Mouse (Mus musculus) myocyte (in vitro differentiated cells): ENCODE measurements at regions not wholly inside any gene's neighbourhood (a gene's known extent, or its start where the extent isn't known, plus 50 kb on each side); places are given as distances from the start of the nearest gene placed in this dataset.

Experiments used
- H3K27me3 ChIP-seq: one replicate; pipeline ENCODE4 v1.6.1; 2011; ENCODE audit not compliant: control insufficient read depth, insufficient read depth, insufficient read length
- H3K36me3 ChIP-seq: one replicate; pipeline ENCODE4 v1.6.1; 2011; ENCODE audit not compliant: control insufficient read depth, insufficient read depth
- H3K4me2 ChIP-seq: one replicate; pipeline ENCODE4 v1.6.1; 2011; ENCODE audit warnings: low read depth, control low read depth
- H3K4me3 ChIP-seq: one replicate; pipeline ENCODE4 v1.5.1; 2011; ENCODE audit warnings: mild to moderate bottlenecking, control low read depth, moderate library complexity
- H3K79me2 ChIP-seq: one replicate; pipeline ENCODE4 v1.6.1; 2011; ENCODE audit not compliant: control insufficient read depth, insufficient read depth
- H3ac ChIP-seq: one replicate; pipeline ENCODE4 v1.6.1; 2011; ENCODE audit not compliant: control insufficient read depth, insufficient read length
- CEBPB ChIP-seq: IDR thresholded peaks from 2 replicates; pipeline ENCODE4 v1.6.1; 2011; ENCODE audit warnings: mild to moderate bottlenecking, moderate library complexity; ENCODE audit not compliant: poor library complexity, insufficient read depth, severe bottlenecking
- E2F4 ChIP-seq: IDR thresholded peaks from one replicate; pipeline ENCODE4 v1.6.1; 2011; ENCODE audit warnings: mild to moderate bottlenecking, control low read depth, moderate library complexity; ENCODE audit not compliant: insufficient read depth
- MAX ChIP-seq: IDR thresholded peaks from one replicate; pipeline ENCODE4 v1.6.1; 2011; ENCODE audit warnings: low read depth, mild to moderate bottlenecking, control low read depth
- MYOD1 ChIP-seq, 3 experiments: IDR thresholded peaks; one replicate each; pipeline ENCODE4 v1.6.1; 2011; ENCODE audit warnings: control low read depth in 2 of 3, low read depth in 2 of 3, mild to moderate bottlenecking in 2 of 3, moderate library complexity in 1 of 3; ENCODE audit not compliant: insufficient read length in 2 of 3, control insufficient read depth in 1 of 3
- MYOG ChIP-seq, 3 experiments: IDR thresholded peaks; one replicate each; pipeline ENCODE4 v1.6.1; 2011; ENCODE audit warnings: control low read depth in 2 of 3, low read depth in 2 of 3, mild to moderate bottlenecking in 2 of 3; ENCODE audit not compliant: insufficient read length in 2 of 3, control insufficient read depth in 1 of 3, insufficient read depth in 1 of 3
- POLR2A ChIP-seq: IDR thresholded peaks from one replicate; pipeline ENCODE4 v1.6.1; 2011; ENCODE audit warnings: low read depth, mild to moderate bottlenecking, control low read depth, moderate library complexity; ENCODE audit not compliant: insufficient read length
- POLR2AphosphoS2 ChIP-seq: IDR thresholded peaks from one replicate; pipeline ENCODE4 v1.6.1; 2011; ENCODE audit warnings: low read depth, control low read depth; ENCODE audit not compliant: insufficient read length
- REST ChIP-seq: IDR thresholded peaks from one replicate; pipeline ENCODE4 v1.6.1; 2011; ENCODE audit warnings: mild to moderate bottlenecking, control low read depth, moderate library complexity; ENCODE audit not compliant: insufficient read depth, insufficient read length
- SRF ChIP-seq: IDR thresholded peaks from one replicate; pipeline ENCODE4 v1.6.1; 2011; ENCODE audit warnings: low read depth; ENCODE audit not compliant: control insufficient read depth, insufficient read length
- TCF12 ChIP-seq: IDR thresholded peaks from one replicate; pipeline ENCODE4 v1.6.1; 2011; ENCODE audit warnings: mild to moderate bottlenecking, control low read depth; ENCODE audit not compliant: poor library complexity, insufficient read depth, severe bottlenecking
- TCF3 ChIP-seq: IDR thresholded peaks from one replicate; pipeline ENCODE4 v1.6.1; 2011; ENCODE audit warnings: low read depth, control low read depth; ENCODE audit not compliant: insufficient read length
- USF1 ChIP-seq: IDR thresholded peaks from one replicate; pipeline ENCODE4 v1.6.1; 2011; ENCODE audit warnings: low read depth, mild to moderate bottlenecking, control low read depth, moderate library complexity

DNA sequence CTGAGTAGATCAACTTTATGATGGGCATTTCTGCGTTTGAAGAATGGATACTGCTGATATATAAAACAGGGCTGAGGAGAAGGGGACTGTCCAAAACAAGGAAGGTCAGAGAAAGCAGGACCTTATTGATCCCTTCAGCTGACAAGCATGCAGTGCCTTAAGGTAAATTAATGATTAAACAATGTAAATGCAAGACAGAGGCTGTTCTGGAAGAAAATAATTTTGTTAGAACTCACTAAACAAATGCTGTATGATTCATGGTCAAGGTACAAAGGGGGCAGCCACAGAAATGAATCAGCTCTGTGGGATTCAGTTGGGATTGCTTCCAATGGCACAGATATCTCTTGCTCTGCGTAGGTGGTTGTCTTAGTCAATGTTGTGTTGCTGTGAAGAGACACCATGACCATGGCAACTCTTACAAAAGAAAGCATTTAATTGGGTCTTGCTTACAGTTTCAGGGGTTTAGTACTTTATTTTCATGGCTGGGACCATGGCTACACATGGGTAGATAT lies 243.1 kb upstream of the Pum3 start:
- Histone ChIP-seq H3K27me3 (no peaks in the 10 kb centered on the region), H3K4me3 (no peak overlapping the region), H3K4me2 (no peak overlapping the region), H3ac (no peak overlapping the region), H3K79me2 (no peaks in the 10 kb centered on the region), H3K36me3 (no peaks in the 10 kb centered on the region)
- TF ChIP-seq POLR2A (no peak), USF1 (no peak), TCF3 (no peak), SRF (no peak), POLR2AphosphoS2 (no peak), TCF12 (no peak), REST (no peak), CEBPB (no peak), MYOD1 (IDR thresholded peaks at IDR 0.05; ENCODE audit: control insufficient read depth in 1 of 3, insufficient read length in 2 of 3, low read depth in 2 of 3) (no peak), MYOG (IDR thresholded peaks at IDR 0.05; ENCODE audit: control insufficient read depth in 1 of 3, insufficient read depth in 1 of 3, insufficient read length in 2 of 3, low read depth in 2 of 3) (no peak), E2F4 (no peak)

DNA sequence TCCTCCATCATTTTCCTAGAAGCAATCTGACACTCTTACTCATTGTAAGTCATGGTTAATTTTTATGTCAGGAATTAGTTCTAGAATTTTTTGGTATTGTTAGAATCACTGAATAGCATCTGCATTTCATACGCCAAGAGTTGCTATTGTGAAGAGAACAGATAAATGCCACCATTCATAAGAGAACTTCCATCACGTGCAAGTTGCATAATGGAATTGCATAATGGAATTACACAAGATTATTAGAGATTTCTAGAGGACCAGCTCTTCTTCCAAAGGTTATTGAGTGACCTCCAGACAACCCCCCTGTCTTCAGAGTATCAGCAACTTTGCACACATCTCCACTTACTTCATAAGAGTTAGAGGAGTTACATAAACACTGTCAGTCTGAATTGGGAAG lies 233.7 kb upstream of the Pum3 start:
- H3K4me3 ChIP-seq = no peak overlapping the region
- H3K4me2 ChIP-seq = no peak overlapping the region
- TF ChIP-seq SRF (no peak), MAX (no peak), POLR2A (no peak), MYOG (IDR thresholded peaks at IDR 0.05; ENCODE audit: control insufficient read depth in 1 of 3, insufficient read depth in 1 of 3, insufficient read length in 2 of 3, low read depth in 2 of 3) (no peak), MYOD1 (IDR thresholded peaks at IDR 0.05; ENCODE audit: control insufficient read depth in 1 of 3, insufficient read length in 2 of 3, low read depth in 2 of 3) (no peak)
- no peaks in the 10 kb centered on the region for H3K79me2 ChIP-seq
- H3ac ChIP-seq = no peak overlapping the region
- no peaks in the 10 kb centered on the region for H3K27me3 ChIP-seq
- no peaks in the 10 kb centered on the region for H3K36me3 ChIP-seq

DNA sequence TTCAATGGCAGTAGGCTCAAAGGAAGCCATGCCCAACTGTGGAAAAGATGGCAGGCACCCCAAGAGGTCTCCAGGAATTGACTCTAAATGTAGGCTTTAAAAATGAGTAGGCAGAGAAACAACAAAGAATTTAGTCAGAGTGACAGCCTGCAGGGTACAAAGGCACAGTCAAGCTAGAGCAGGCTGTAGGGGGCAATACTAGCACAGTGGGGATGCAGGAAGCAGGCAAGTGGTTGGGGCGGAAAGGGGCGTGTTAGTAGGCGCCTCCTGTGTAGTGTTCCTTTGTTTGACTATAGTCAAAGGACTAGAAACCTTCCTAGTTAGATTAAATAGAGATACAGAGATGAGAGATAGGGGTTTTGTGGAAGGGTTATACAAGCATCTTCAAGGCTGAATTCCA lies 211.4 kb upstream of the Pum3 start:
- TF ChIP-seq MYOD1 (IDR thresholded peaks at IDR 0.05; ENCODE audit: control insufficient read depth in 1 of 3, insufficient read length in 2 of 3, low read depth in 2 of 3) (no peak), TCF12 (no peak), POLR2AphosphoS2 (no peak), TCF3 (no peak), MAX (no peak), SRF (no peak), MYOG (IDR thresholded peaks at IDR 0.05; ENCODE audit: control insufficient read depth in 1 of 3, insufficient read depth in 1 of 3, insufficient read length in 2 of 3, low read depth in 2 of 3) (no peak), USF1 (no peak), E2F4 (no peak), CEBPB (no peak), REST (no peak), POLR2A (no peak)
- no peak overlapping the region for H3K4me3 ChIP-seq
- no peak overlapping the region for H3ac ChIP-seq
- no peak overlapping the region for H3K4me2 ChIP-seq
- H3K27me3 ChIP-seq = no peaks in the 10 kb centered on the region
- no peaks in the 10 kb centered on the region for H3K36me3 ChIP-seq
- no peaks in the 10 kb centered on the region for H3K79me2 ChIP-seq

DNA sequence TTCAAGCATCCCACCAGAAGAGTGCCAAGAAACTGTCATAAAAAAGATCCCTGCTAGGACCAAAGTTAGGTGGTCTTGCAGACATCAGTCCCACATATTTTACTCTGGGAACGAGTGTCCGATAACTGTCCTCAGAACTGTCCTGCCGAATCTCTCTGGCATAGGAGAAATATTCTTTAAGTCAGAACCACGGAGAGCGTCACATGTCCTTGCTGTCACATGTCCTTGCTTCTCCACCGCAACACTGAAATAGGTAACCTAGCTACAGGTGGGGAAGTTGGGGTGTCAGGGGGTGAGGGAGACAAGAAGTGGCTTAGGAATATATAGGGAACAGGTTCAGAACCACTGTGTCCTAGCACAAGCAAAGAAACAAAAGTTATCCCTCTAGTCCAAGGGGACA lies 203.5 kb upstream of the Pum3 start:
- Histone ChIP-seq H3K4me3 (no peak overlapping the region), H3K27me3 (no peaks in the 10 kb centered on the region), H3K4me2 (no peak overlapping the region), H3K36me3 (no peaks in the 10 kb centered on the region), H3K79me2 (no peaks in the 10 kb centered on the region), H3ac (no peak overlapping the region)
- TF ChIP-seq USF1 = peak; percentile 15
- no peak for TF ChIP-seq POLR2AphosphoS2
- peak; percentile 76 for TF ChIP-seq REST

GRCm38 (mm10) chr19:27627626-27628025 lies 198.0 kb upstream of the Pum3 start:
- Histone ChIP-seq H3K4me3 (no peak overlapping the region), H3ac (no peak overlapping the region), H3K79me2 (no peaks in the 10 kb centered on the region), H3K4me2 (no peak overlapping the region), H3K36me3 (no peaks in the 10 kb centered on the region), H3K27me3 (no peaks in the 10 kb centered on the region)
- TF ChIP-seq POLR2AphosphoS2 = no peak
- TF ChIP-seq SRF = no peak
- TF ChIP-seq MAX = no peak
- no peak for TF ChIP-seq MYOD1 (IDR thresholded peaks at IDR 0.05; ENCODE audit: control insufficient read depth in 1 of 3, insufficient read length in 2 of 3, low read depth in 2 of 3)
- TF ChIP-seq REST = no peak
